ENCODE assay signal across 25 mouse cellular contexts in genomic region chr3:105509321-105509720, GRCm38 (mm10).
"Had no signal": no experiment of that assay in that cellular context is flagged by ENCODE, and none has a peak within 500 bp of the region (broad histone marks: within the 10 kb centered on the region; RNA-seq: fewer than 3 reads in every experiment).

No protein-coding gene starts in this region.

- H3K9me3 ChIP-seq: heart, embryonic 13.5 days; heart, embryonic 15.5 days; hindbrain, embryonic 13.5 days; hindbrain, embryonic 15.5 days; kidney, embryonic 15.5 days; limb, embryonic 13.5 days; limb, embryonic 15.5 days; liver, embryonic 12.5 days had no signal

- H3K4me2 ChIP-seq: heart, embryonic 11.5 days; heart, embryonic 13.5 days; heart, embryonic 15.5 days; hindbrain, embryonic 13.5 days; hindbrain, embryonic 15.5 days; kidney, embryonic 15.5 days; limb, embryonic 13.5 days; limb, embryonic 15.5 days; liver, embryonic 12.5 days had no signal

- H3K4me3 ChIP-seq: heart, embryonic 13.5 days; heart, embryonic 15.5 days; hindbrain, embryonic 13.5 days; hindbrain, embryonic 15.5 days; kidney, embryonic 15.5 days; limb, embryonic 13.5 days; limb, embryonic 15.5 days; liver, embryonic 12.5 days had no signal

- DNase-seq: gastrocnemius, postnatal 14 days; gastrocnemius, postnatal 36 days; heart, adult 18-20 months; heart, postnatal 14 days; heart, postnatal 36 days; kidney, adult 11 months; kidney, adult 2 months; kidney, adult 9 months; kidney, postnatal 14 days; kidney, postnatal 36 days; layer of hippocampus, adult 9-11 months; left cerebral cortex, postnatal 4 days had no signal

- H3K9ac ChIP-seq: heart, embryonic 13.5 days; heart, embryonic 15.5 days; hindbrain, embryonic 13.5 days; hindbrain, embryonic 15.5 days; kidney, embryonic 15.5 days; limb, embryonic 13.5 days; limb, embryonic 15.5 days; liver, embryonic 12.5 days; liver, embryonic 14.5 days had no signal

- H3K27me3 ChIP-seq: hindbrain, embryonic 13.5 days; hindbrain, embryonic 15.5 days; kidney, embryonic 15.5 days; limb, embryonic 13.5 days; limb, embryonic 15.5 days; liver, embryonic 12.5 days had no signal

- H3K27ac ChIP-seq: heart, embryonic 13.5 days; heart, embryonic 15.5 days; hindbrain, embryonic 13.5 days; hindbrain, embryonic 15.5 days; hindbrain, postnatal 0 days; kidney, embryonic 15.5 days; kidney, postnatal 0 days; limb, embryonic 13.5 days; limb, embryonic 15.5 days; liver, embryonic 12.5 days; liver, embryonic 14.5 days had no signal

- ATAC-seq: hindbrain, postnatal 0 days; intestine, embryonic 16.5 days; liver, embryonic 12.5 days had no signal

- H3K36me3 ChIP-seq: heart, embryonic 13.5 days; heart, embryonic 15.5 days; hindbrain, embryonic 13.5 days; hindbrain, embryonic 15.5 days; kidney, embryonic 15.5 days; limb, embryonic 13.5 days; limb, embryonic 15.5 days; liver, embryonic 12.5 days had no signal

- H3K4me1 ChIP-seq: limb, embryonic 13.5 days; limb, embryonic 15.5 days; liver, embryonic 12.5 days had no signal
